Mouse (Mus musculus): Measurements from ENCODE around the gene Trmt44. TPM values are rescaled to one million over a fixed set of nuclear protein-coding genes. Genes with fewer than 3 reads are reported as not detected.

Trmt44 gene
- total and polyA plus RNA-seq, 3 experiments: 14.3 to 16.6 TPM; not detected in 1

- DNase-seq (ENCODE audit: low read depth, low spot score): peak; percentile 84
- Histone ChIP-seq H3K9me3 (replicated peaks; ENCODE audit: insufficient read depth, low read length) (no peaks in the 10 kb centered on the region), H3K4me1 (ENCODE audit: control insufficient read depth in 1 of 2, insufficient read depth in 2 of 2, low read length in 2 of 2) (peaks cover 6 to 37% of the 10 kb centered on the region in 2 experiments; a peak in 3 of 4 replicates), H3K79me2 (ENCODE audit: control insufficient read depth, insufficient read depth, low read length, poor library complexity) (peaks cover 6% of the 10 kb centered on the region), H3K9ac (ENCODE audit: control insufficient read depth, low read depth, low read length, poor library complexity, severe bottlenecking) (peak overlapping the region; percentile 37), H3K4me3 (ENCODE audit: control insufficient read depth in 1 of 2, insufficient read depth in 1 of 2, low read depth in 2 of 2, low read length in 2 of 2) (peak overlapping the region; percentile 6 to 45), H3K27ac (ENCODE audit: control insufficient read depth, low read depth, low read length) (peak overlapping the region; percentile 31), H3K36me3 (ENCODE audit: control insufficient read depth in 1 of 2, insufficient read depth in 2 of 2, low read length in 2 of 2) (peaks cover 0 to 19% of the 10 kb centered on the region in 2 experiments; a peak in 2 of 4 replicates), H3K27me3 (ENCODE audit: control insufficient read depth in 1 of 2, insufficient read depth in 2 of 2, low read length in 2 of 2) (no peaks in the 10 kb centered on the region)
- TF ChIP-seq MAFK (IDR thresholded peaks at IDR 0.05; ENCODE audit: borderline replicate concordance, low read depth, low read length) (peak; percentile 93), POLR2A (IDR thresholded peaks at IDR 0.05; ENCODE audit: control insufficient read depth in 1 of 2, insufficient read depth in 1 of 2, low read depth in 1 of 2, low read length in 2 of 2, poor library complexity in 1 of 2) (no peak), EP300 (IDR thresholded peaks at IDR 0.05; ENCODE audit: low read depth in 1 of 2, low read length in 2 of 2) (peak in 1 of 2 experiments; percentile 34; a peak in 2 of 4 replicates), UBTF (IDR thresholded peaks at IDR 0.05; ENCODE audit: borderline replicate concordance, insufficient read depth, low read depth, low read length) (no peak), ELF1 (IDR thresholded peaks at IDR 0.05; ENCODE audit: low read depth, low read length) (peak; percentile 70; the same call in 1 of the 2 replicates), KAT2A (conservative IDR thresholded peaks at IDR 0.05; ENCODE audit: low read depth, low read length) (peak; percentile 55; the same call in 1 of the 2 replicates), TBP (IDR thresholded peaks at IDR 0.05; ENCODE audit: low read depth, low read length) (peak; percentile 99), BHLHE40 (IDR thresholded peaks at IDR 0.05; ENCODE audit: borderline replicate concordance, low read depth, low read length) (no peak), NELFE (IDR thresholded peaks at IDR 0.05; ENCODE audit: low read depth, low read length) (no peak), GATA1 (IDR thresholded peaks at IDR 0.05; ENCODE audit: low read depth, low read length) (peak; percentile 83), CHD1 (IDR thresholded peaks at IDR 0.05; ENCODE audit: low read depth, low read length) (no peak)
These were observed 4.5 kb upstream of the Trmt44 start for GRCm38 (mm10) chr5:35579247-35579893.

- Histone ChIP-seq H3K9me3 (replicated peaks; ENCODE audit: insufficient read depth, low read length) (no peaks in the 10 kb centered on the region), H3K4me1 (ENCODE audit: control insufficient read depth in 1 of 2, insufficient read depth in 2 of 2, low read length in 2 of 2) (peaks cover 6 to 42% of the 10 kb centered on the region in 2 experiments; a peak in 3 of 4 replicates), H3K79me2 (ENCODE audit: control insufficient read depth, insufficient read depth, low read length, poor library complexity) (peaks cover 12% of the 10 kb centered on the region), H3K9ac (ENCODE audit: control insufficient read depth, low read depth, low read length, poor library complexity, severe bottlenecking) (peak overlapping the region; percentile 30), H3K4me3 (ENCODE audit: control insufficient read depth in 1 of 2, insufficient read depth in 1 of 2, low read depth in 2 of 2, low read length in 2 of 2) (peak overlapping the region; percentile 4 to 13; a peak in 2 of 4 replicates), H3K27ac (ENCODE audit: control insufficient read depth, low read depth, low read length) (peak overlapping the region; percentile 36), H3K27me3 (ENCODE audit: control insufficient read depth in 1 of 2, insufficient read depth in 2 of 2, low read length in 2 of 2) (no peaks in the 10 kb centered on the region), H3K36me3 (ENCODE audit: control insufficient read depth in 1 of 2, insufficient read depth in 2 of 2, low read length in 2 of 2) (peaks cover 0 to 18% of the 10 kb centered on the region in 2 experiments; a peak in 2 of 4 replicates)
- DNase-seq (ENCODE audit: low read depth, low spot score): no peak
- no peak for TF ChIP-seq CHD1 (IDR thresholded peaks at IDR 0.05; ENCODE audit: low read depth, low read length)
- TF ChIP-seq SIN3A (IDR thresholded peaks at IDR 0.05; ENCODE audit: low read length): 0 out of 2 replicates have a peak, but pooled peaks have one; percentile 2
- no peak for TF ChIP-seq USF2 (IDR thresholded peaks at IDR 0.05; ENCODE audit: borderline replicate concordance in 1 of 2, insufficient read depth in 1 of 2, low read depth in 1 of 2, low read length in 2 of 2)
- 0 out of 2 replicates have a peak, but pooled peaks have one; percentile 2 for TF ChIP-seq MYC (IDR thresholded peaks at IDR 0.05; ENCODE audit: low read depth, low read length)
- 0 out of 2 replicates have a peak, but pooled peaks have one; percentile 4 for TF ChIP-seq E2F4 (IDR thresholded peaks at IDR 0.05; ENCODE audit: borderline replicate concordance, low read depth, low read length)
These were observed 3.5 kb upstream of the Trmt44 start for GRCm38 (mm10) chr5:35578411-35578810.

All from MEL (cell line).